Mouse (Mus musculus): Measurements from ENCODE around the gene Rgp1. TPM values are rescaled to one million over a fixed set of nuclear protein-coding genes. Genes with fewer than 3 reads are reported as not detected.

Gene Rgp1
- polyA plus RNA-seq, 1 experiment: 42.4 TPM

DNA sequence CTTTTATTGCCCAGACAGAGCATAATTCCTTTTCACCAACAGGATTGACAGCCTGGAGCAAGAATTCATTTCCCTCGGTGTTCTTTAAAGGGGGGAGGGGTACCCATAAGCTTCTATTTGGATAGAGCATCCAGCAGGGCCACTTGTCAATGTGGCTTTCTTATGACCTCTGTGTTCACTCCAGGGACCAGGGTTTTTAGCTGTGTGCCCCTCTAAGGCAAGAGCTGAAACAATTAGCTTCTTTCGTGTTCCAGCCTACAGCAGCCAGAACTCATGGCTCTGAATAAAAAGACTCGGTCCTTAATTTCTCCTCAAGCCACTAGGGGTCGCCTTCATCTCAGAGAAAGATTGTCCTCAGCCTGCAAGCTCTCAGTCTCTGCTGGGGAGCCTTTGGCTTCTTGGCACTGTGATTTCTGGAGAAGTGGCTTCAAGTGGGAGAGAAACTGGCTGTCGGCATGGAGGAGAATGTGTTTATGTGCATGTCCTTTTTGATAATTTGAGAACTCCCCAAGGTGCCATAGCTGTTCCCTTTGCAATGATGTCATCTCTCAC, 51.6 kb downstream of the Rgp1 start:
- peak; percentile 42 to 65 for DNase-seq (ENCODE audit: low read depth in 1 of 2, low spot score in 2 of 2)
- WGBS: 11% methylated on average over 5 of the region's 5 CpGs
- H3K27me3 ChIP-seq (ENCODE audit: control insufficient read depth, insufficient read depth, low read length): peaks cover 7% of the 10 kb centered on the region
- no peaks in the 10 kb centered on the region for H3K36me3 ChIP-seq (ENCODE audit: control insufficient read depth, insufficient read depth, low read length)
- no peaks in the 10 kb centered on the region; the same call in 1 of the 2 replicates for H3K4me1 ChIP-seq (ENCODE audit: control insufficient read depth, insufficient read depth, insufficient read length)
- H3K27ac ChIP-seq (ENCODE audit: insufficient read depth, low read length): no peak overlapping the region
- no peak overlapping the region for H3K4me3 ChIP-seq (ENCODE audit: extremely low read depth, insufficient read depth, insufficient read length)
- TF ChIP-seq CTCF (IDR thresholded peaks at IDR 0.05; ENCODE audit: extremely low read depth, insufficient read depth, insufficient read length, insufficient replicate concordance): peak; percentile 60; the same call in 1 of the 2 replicates
- TF ChIP-seq POLR2A (IDR thresholded peaks at IDR 0.05; ENCODE audit: low read depth, low read length): no peak

DNA sequence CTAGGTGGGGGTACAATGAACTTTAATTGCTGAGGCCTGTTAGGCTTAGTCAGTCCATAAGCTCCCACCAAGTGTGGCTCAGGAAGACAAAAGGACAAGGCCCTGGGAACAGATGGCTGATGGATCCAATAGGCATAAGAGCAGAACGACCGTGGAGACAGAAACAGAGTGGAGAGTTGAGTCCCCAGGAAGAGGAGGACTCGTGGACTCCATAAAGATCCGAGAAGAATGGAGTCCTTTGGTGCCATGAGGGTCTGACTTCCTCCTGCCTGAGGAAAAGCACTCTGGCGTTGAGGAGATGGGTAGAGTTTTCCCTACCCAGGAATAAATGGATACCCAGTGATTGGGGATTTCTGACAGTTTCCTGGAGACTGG, 52.1 kb downstream of the Rgp1 start:
- Histone ChIP-seq H3K36me3 (ENCODE audit: control insufficient read depth, insufficient read depth, low read length) (no peaks in the 10 kb centered on the region), H3K27me3 (ENCODE audit: control insufficient read depth, insufficient read depth, low read length) (peaks cover 7% of the 10 kb centered on the region), H3K4me3 (ENCODE audit: extremely low read depth, insufficient read depth, insufficient read length) (no peak overlapping the region), H3K27ac (ENCODE audit: insufficient read depth, low read length) (no peak overlapping the region), H3K4me1 (ENCODE audit: control insufficient read depth, insufficient read depth, insufficient read length) (no peaks in the 10 kb centered on the region; the same call in 1 of the 2 replicates)
- no peak for DNase-seq (ENCODE audit: low read depth in 1 of 2, low spot score in 2 of 2)
- 55% methylated on average over 5 of the region's 5 CpGs for WGBS
- TF ChIP-seq CTCF (IDR thresholded peaks at IDR 0.05; ENCODE audit: extremely low read depth, insufficient read depth, insufficient read length, insufficient replicate concordance) (no peak), POLR2A (IDR thresholded peaks at IDR 0.05; ENCODE audit: low read depth, low read length) (no peak)

DNA sequence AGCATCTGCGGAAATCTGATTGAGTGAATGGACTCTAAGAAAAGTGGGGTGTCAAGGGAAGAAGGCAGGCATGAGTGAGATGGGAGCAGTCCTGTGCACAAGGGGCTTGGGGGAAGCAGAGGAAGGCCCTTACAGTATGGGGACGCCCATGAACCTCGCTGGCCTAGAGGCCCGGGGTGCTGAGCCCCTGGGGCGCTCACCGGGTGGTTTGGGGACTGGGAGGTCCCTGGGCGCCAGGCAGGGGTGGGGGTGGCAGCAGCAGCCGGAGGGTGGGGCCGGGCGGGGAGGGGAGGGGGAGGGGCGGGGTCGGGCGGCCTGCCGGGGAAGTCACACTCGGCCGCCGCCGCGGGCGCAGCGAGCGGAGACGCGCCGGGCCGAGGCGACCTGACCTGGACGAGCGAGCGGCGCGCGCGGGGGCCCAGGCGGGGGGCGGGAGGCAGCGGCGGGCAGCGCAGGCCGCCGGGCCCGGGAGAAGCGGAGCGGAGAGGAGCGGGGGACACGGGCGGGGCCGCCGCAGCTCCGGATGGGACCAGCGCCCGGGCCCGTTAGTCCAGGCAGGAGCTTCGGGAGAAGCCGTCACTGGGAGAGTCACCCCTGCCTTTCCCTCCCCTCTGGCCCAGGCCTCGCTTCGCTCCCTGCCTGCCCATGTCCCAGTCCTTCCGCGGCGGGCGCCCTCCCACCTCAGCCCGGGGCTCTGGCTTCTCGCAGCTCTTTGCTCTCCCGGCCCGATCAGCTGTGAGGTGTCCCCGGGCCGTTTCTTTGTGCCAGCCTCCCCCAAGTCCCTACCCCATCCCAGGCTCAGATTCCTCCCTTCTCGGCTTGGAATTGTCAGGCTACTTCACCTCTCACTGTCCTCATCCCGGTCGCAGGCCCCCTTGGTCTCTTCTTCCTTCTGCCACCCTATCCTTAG, 52.8 kb downstream of the Rgp1 start, which contains the start of gene Npr2:
Npr2 (plus strand) TSS at position 890 of the 910 bp plus-strand sequence.
- 7% methylated on average over 41 of the region's 70 CpGs for WGBS
- no peaks in the 10 kb centered on the region; the same call in 1 of the 2 replicates for H3K4me1 ChIP-seq (ENCODE audit: control insufficient read depth, insufficient read depth, insufficient read length)
- no peaks in the 10 kb centered on the region for H3K36me3 ChIP-seq (ENCODE audit: control insufficient read depth, insufficient read depth, low read length)
- no peak for DNase-seq (ENCODE audit: low read depth in 1 of 2, low spot score in 2 of 2)
- TF ChIP-seq CTCF (IDR thresholded peaks at IDR 0.05; ENCODE audit: extremely low read depth, insufficient read depth, insufficient read length, insufficient replicate concordance) (no peak), POLR2A (IDR thresholded peaks at IDR 0.05; ENCODE audit: low read depth, low read length) (no peak)
- H3K27me3 ChIP-seq (ENCODE audit: control insufficient read depth, insufficient read depth, low read length): peaks cover 7% of the 10 kb centered on the region
- H3K4me3 ChIP-seq (ENCODE audit: extremely low read depth, insufficient read depth, insufficient read length): peak within 1 kb of the TSS; percentile 33; the same call in 1 of the 2 replicates
- H3K27ac ChIP-seq (ENCODE audit: insufficient read depth, low read length): no peak within 1 kb of the TSS

DNA sequence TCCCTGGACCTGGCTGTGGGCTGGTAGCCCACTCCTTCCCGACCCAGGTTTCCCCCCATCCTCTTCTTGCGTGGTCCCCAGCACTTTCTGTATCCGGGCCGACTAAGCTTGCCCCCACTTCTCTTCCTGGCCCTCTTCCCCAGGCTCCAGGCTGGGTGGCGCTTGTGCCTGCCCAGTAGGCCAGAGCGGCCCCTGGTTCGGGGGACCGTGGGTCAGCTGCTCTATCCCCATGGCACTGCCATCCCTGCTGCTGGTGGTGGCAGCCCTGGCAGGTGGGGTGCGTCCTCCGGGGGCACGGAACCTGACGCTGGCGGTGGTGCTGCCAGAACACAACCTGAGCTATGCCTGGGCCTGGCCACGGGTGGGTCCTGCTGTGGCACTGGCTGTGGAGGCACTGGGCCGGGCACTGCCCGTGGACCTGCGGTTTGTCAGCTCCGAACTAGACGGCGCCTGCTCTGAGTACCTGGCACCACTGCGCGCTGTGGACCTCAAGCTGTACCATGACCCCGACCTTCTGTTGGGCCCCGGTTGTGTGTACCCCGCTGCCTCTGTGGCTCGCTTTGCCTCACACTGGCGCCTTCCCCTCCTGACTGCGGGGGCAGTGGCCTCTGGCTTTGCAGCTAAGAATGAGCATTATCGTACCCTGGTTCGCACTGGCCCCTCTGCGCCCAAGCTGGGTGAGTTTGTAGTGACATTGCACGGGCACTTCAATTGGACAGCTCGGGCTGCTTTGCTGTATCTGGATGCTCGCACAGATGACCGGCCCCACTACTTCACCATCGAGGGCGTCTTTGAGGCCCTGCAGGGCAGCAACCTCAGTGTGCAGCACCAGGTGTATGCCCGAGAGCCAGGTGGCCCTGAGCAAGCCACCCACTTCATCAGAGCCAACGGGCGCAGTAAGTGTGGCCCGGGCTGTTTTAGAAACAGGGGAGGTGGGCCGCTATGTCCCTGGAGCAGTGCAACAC, 53.7 kb downstream of the Rgp1 start:
- no peak for DNase-seq (ENCODE audit: low read depth in 1 of 2, low spot score in 2 of 2)
- H3K36me3 ChIP-seq (ENCODE audit: control insufficient read depth, insufficient read depth, low read length): no peaks in the 10 kb centered on the region
- H3K4me1 ChIP-seq (ENCODE audit: control insufficient read depth, insufficient read depth, insufficient read length): no peaks in the 10 kb centered on the region; the same call in 1 of the 2 replicates
- H3K4me3 ChIP-seq (ENCODE audit: extremely low read depth, insufficient read depth, insufficient read length): peak overlapping the region; percentile 33; the same call in 1 of the 2 replicates
- peaks cover 7% of the 10 kb centered on the region for H3K27me3 ChIP-seq (ENCODE audit: control insufficient read depth, insufficient read depth, low read length)
- WGBS: 83% methylated on average over 42 of the region's 42 CpGs
- no peak for TF ChIP-seq CTCF (IDR thresholded peaks at IDR 0.05; ENCODE audit: extremely low read depth, insufficient read depth, insufficient read length, insufficient replicate concordance)
- no peak for TF ChIP-seq POLR2A (IDR thresholded peaks at IDR 0.05; ENCODE audit: low read depth, low read length)
- H3K27ac ChIP-seq (ENCODE audit: insufficient read depth, low read length): no peak overlapping the region

DNA sequence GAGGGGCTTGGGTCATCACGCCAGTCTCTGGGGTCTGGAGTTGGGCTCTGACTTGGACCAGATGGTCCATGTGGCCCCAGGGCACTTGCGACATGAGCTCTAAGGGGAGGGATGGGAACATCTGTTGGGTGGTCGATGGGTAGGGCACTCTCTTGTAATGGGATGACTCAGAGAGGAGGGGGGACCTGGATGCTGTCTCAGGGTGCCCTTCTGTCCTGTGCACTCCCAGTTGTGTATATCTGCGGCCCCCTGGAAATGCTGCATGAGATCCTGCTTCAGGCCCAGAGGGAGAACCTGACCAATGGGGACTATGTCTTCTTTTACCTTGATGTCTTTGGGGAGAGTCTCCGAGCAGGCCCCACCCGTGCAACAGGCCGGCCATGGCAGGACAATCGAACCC, 54.8 kb downstream of the Rgp1 start:
- peaks cover 7% of the 10 kb centered on the region for H3K27me3 ChIP-seq (ENCODE audit: control insufficient read depth, insufficient read depth, low read length)
- WGBS: 84% methylated on average over 8 of the region's 8 CpGs
- TF ChIP-seq POLR2A (IDR thresholded peaks at IDR 0.05; ENCODE audit: low read depth, low read length) (no peak), CTCF (IDR thresholded peaks at IDR 0.05; ENCODE audit: extremely low read depth, insufficient read depth, insufficient read length, insufficient replicate concordance) (no peak)
- no peak overlapping the region for H3K4me3 ChIP-seq (ENCODE audit: extremely low read depth, insufficient read depth, insufficient read length)
- no peak for DNase-seq (ENCODE audit: low read depth in 1 of 2, low spot score in 2 of 2)
- no peaks in the 10 kb centered on the region for H3K36me3 ChIP-seq (ENCODE audit: control insufficient read depth, insufficient read depth, low read length)
- H3K27ac ChIP-seq (ENCODE audit: insufficient read depth, low read length): no peak overlapping the region
- no peaks in the 10 kb centered on the region; the same call in 1 of the 2 replicates for H3K4me1 ChIP-seq (ENCODE audit: control insufficient read depth, insufficient read depth, insufficient read length)

DNA sequence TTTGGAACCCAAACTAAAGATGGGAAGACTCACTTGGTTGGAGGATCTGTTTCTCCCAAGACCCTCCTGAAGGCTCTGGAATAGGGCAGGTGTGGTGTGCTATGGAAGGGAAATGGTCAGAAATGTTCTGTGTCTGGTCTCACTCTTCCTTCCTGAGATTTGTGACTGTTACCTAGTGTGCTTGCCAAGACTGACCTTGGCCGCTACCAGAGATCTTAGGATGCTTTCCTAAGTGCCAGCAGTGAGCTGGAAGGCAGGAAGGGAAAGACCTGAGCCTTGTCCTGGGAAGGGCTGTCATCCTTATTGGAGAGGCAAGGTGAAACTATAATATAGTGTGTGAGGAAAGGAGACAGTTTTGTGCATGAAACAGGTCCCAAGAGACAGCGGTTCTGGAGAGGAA, 55.2 kb downstream of the Rgp1 start:
- DNase-seq (ENCODE audit: low read depth in 1 of 2, low spot score in 2 of 2): no peak
- Histone ChIP-seq H3K4me3 (ENCODE audit: extremely low read depth, insufficient read depth, insufficient read length) (no peak overlapping the region), H3K4me1 (ENCODE audit: control insufficient read depth, insufficient read depth, insufficient read length) (no peaks in the 10 kb centered on the region; the same call in 1 of the 2 replicates), H3K27me3 (ENCODE audit: control insufficient read depth, insufficient read depth, low read length) (peaks cover 7% of the 10 kb centered on the region), H3K36me3 (ENCODE audit: control insufficient read depth, insufficient read depth, low read length) (no peaks in the 10 kb centered on the region), H3K27ac (ENCODE audit: insufficient read depth, low read length) (no peak overlapping the region)
- TF ChIP-seq POLR2A (IDR thresholded peaks at IDR 0.05; ENCODE audit: low read depth, low read length) (no peak), CTCF (IDR thresholded peaks at IDR 0.05; ENCODE audit: extremely low read depth, insufficient read depth, insufficient read length, insufficient replicate concordance) (no peak)
- WGBS: 89% methylated on average over 2 of the region's 2 CpGs

All from spleen, adult 2 months (tissue).